Mouse (Mus musculus) embryonic facial prominence, embryonic 14.5 days (tissue): ENCODE measurements at regions not wholly inside any gene's neighbourhood (a gene's known extent, or its start where the extent isn't known, plus 50 kb on each side); places are given as distances from the start of the nearest gene placed in this dataset.

ENCODE experiments used
- ATAC-seq: fragments of 200-750 bp; cut with Nextera tagmentation; 2 replicates; pipeline ENCODE4 v1.8.0; 2017; ENCODE audit warnings: low read depth, moderate number of reproducible peaks, moderate TSS enrichment
- DNase-seq: peaks from one replicate; pipeline ENCODE4 v3.0.0-alpha.2; 2015; ENCODE audit warnings: low spot score
- H3K27ac ChIP-seq: fragments of 300-500 bp; sonication (generic); replicated peaks from 2 replicates; pipeline ENCODE4 v1.5.1; 2014; ENCODE audit warnings: low read depth, mild to moderate bottlenecking, low read length, moderate library complexity
- H3K27me3 ChIP-seq: fragments of 300-500 bp; sonication (generic); replicated peaks from 2 replicates; pipeline ENCODE4 v1.6.1; 2014; ENCODE audit warnings: low read length; ENCODE audit not compliant: control insufficient read depth, insufficient read depth
- H3K36me3 ChIP-seq: fragments of 300-500 bp; sonication (generic); 2 replicates; pipeline ENCODE4 v1.6.1; 2014; ENCODE audit warnings: low read length, mixed read lengths; ENCODE audit not compliant: control insufficient read depth, insufficient read depth
- H3K4me1 ChIP-seq: fragments of 300-500 bp; sonication (generic); 2 replicates; pipeline ENCODE4 v1.6.1; 2014; ENCODE audit warnings: antibody characterized with exemption, low read length; ENCODE audit not compliant: control insufficient read depth, insufficient read depth
- H3K4me2 ChIP-seq: fragments of 300-500 bp; sonication (generic); 2 replicates; pipeline ENCODE4 v1.6.1; 2014; ENCODE audit warnings: low read depth, mild to moderate bottlenecking, low read length, moderate library complexity, mixed read lengths
- H3K4me3 ChIP-seq: fragments of 300-500 bp; sonication (generic); 2 replicates; pipeline ENCODE4 v1.5.1; 2014; ENCODE audit warnings: low read depth, mild to moderate bottlenecking, low read length
- H3K9ac ChIP-seq: fragments of 300-500 bp; sonication (generic); 2 replicates; pipeline ENCODE4 v1.6.1; 2014; ENCODE audit warnings: low read depth, mild to moderate bottlenecking, low read length, moderate library complexity, mixed read lengths
- H3K9me3 ChIP-seq: fragments of 300-500 bp; sonication (generic); 2 replicates; pipeline ENCODE4 v1.6.1; 2016; ENCODE audit warnings: low read length; ENCODE audit not compliant: control insufficient read depth
- WGBS: fragments of 180-500 bp; shearing (Covaris S2); extraction: QIAGEN DNeasy Blood & Tissue Kit; methylation state at CpG from one replicate; pipeline ENCODE4 v1.1.7; 2014; 5-methylcytosine and 5-hydroxymethylcytosine counted together

GRCm38 (mm10) chr5:75767213-75767612 lies 192.5 kb downstream of the Kit start:
- Histone ChIP-seq H3K36me3 (no peaks in the 10 kb centered on the region), H3K9ac (no peak overlapping the region), H3K4me2 (no peak overlapping the region), H3K9me3 (no peaks in the 10 kb centered on the region), H3K4me3 (no peak overlapping the region), H3K4me1 (peaks cover 6% of the 10 kb centered on the region; the same call in 1 of the 2 replicates), H3K27ac (no peak overlapping the region), H3K27me3 (no peaks in the 10 kb centered on the region)
- ATAC-seq (no peak), DNase-seq (no peak)
- WGBS: 74% methylated on average over 1 of the region's 1 CpGs

GRCm38 (mm10) chr5:75762374-75762773 lies 187.7 kb downstream of the Kit start:
- no peak overlapping the region for H3K27ac ChIP-seq

GRCm38 (mm10) chr5:75761459-75762310 lies 187.0 kb downstream of the Kit start:
- Histone ChIP-seq H3K4me1 (peaks cover 11% of the 10 kb centered on the region; the same call in 1 of the 2 replicates), H3K4me2 (no peak overlapping the region), H3K9ac (no peak overlapping the region), H3K9me3 (no peaks in the 10 kb centered on the region), H3K36me3 (no peaks in the 10 kb centered on the region), H3K4me3 (no peak overlapping the region), H3K27me3 (no peaks in the 10 kb centered on the region), H3K27ac (no peak overlapping the region)
- DNase-seq (no peak), ATAC-seq (no peak)
- WGBS: 78% methylated on average over 10 of the region's 11 CpGs

More at GRCm38 (mm10) chr5:75762374-75762773, 187.7 kb downstream of the Kit start:
- no peaks in the 10 kb centered on the region for H3K27me3 ChIP-seq
- no peak for ATAC-seq
- no peaks in the 10 kb centered on the region for H3K36me3 ChIP-seq
- no peak for DNase-seq
- no peak overlapping the region for H3K4me3 ChIP-seq
- H3K9ac ChIP-seq: no peak overlapping the region
- H3K9me3 ChIP-seq: no peaks in the 10 kb centered on the region
- no peak overlapping the region for H3K4me2 ChIP-seq
- H3K4me1 ChIP-seq: peaks cover 11% of the 10 kb centered on the region; the same call in 1 of the 2 replicates
- 65% methylated on average over 6 of the region's 6 CpGs for WGBS

GRCm38 (mm10) chr5:75756168-75756567 lies 181.5 kb downstream of the Kit start:
- DNase-seq (no peak), ATAC-seq (no peak)
- Histone ChIP-seq H3K36me3 (no peaks in the 10 kb centered on the region), H3K4me3 (no peak overlapping the region), H3K27ac (no peak overlapping the region), H3K4me2 (no peak overlapping the region), H3K27me3 (no peaks in the 10 kb centered on the region), H3K9ac (no peak overlapping the region), H3K9me3 (no peaks in the 10 kb centered on the region), H3K4me1 (no peaks in the 10 kb centered on the region)
- 62% methylated on average over 7 of the region's 7 CpGs for WGBS

GRCm38 (mm10) chr5:75754356-75754755 lies 179.6 kb downstream of the Kit start:
- no peaks in the 10 kb centered on the region for H3K9me3 ChIP-seq
- ATAC-seq (no peak), DNase-seq (no peak)
- H3K27me3 ChIP-seq: no peaks in the 10 kb centered on the region
- H3K4me2 ChIP-seq: no peak overlapping the region
- H3K27ac ChIP-seq: no peak overlapping the region
- no peaks in the 10 kb centered on the region for H3K4me1 ChIP-seq
- 58% methylated on average over 7 of the region's 7 CpGs for WGBS
- H3K4me3 ChIP-seq: no peak overlapping the region
- H3K9ac ChIP-seq: no peak overlapping the region
- H3K36me3 ChIP-seq: no peaks in the 10 kb centered on the region

GRCm38 (mm10) chr5:75745311-75745710 lies 170.6 kb downstream of the Kit start:
- DNase-seq: no peak
- ATAC-seq: no peak

GRCm38 (mm10) chr5:75744475-75745045 lies 169.8 kb downstream of the Kit start:
- ATAC-seq: no peak
- Histone ChIP-seq H3K27ac (no peak overlapping the region), H3K9ac (no peak overlapping the region), H3K4me2 (no peak overlapping the region), H3K9me3 (no peaks in the 10 kb centered on the region), H3K36me3 (no peaks in the 10 kb centered on the region), H3K27me3 (no peaks in the 10 kb centered on the region), H3K4me1 (no peaks in the 10 kb centered on the region; the same call in 1 of the 2 replicates), H3K4me3 (no peak overlapping the region)
- DNase-seq: no peak
- 36% methylated on average over 5 of the region's 6 CpGs for WGBS

More at GRCm38 (mm10) chr5:75745311-75745710, 170.6 kb downstream of the Kit start:
- Histone ChIP-seq H3K9me3 (no peaks in the 10 kb centered on the region), H3K4me1 (no peaks in the 10 kb centered on the region; the same call in 1 of the 2 replicates), H3K27me3 (no peaks in the 10 kb centered on the region), H3K4me3 (no peak overlapping the region), H3K27ac (no peak overlapping the region), H3K9ac (no peak overlapping the region), H3K36me3 (no peaks in the 10 kb centered on the region), H3K4me2 (no peak overlapping the region)
- 60% methylated on average over 9 of the region's 9 CpGs for WGBS

GRCm38 (mm10) chr5:75739336-75739735 lies 164.6 kb downstream of the Kit start:
- Histone ChIP-seq H3K27ac (no peak overlapping the region), H3K4me1 (no peaks in the 10 kb centered on the region; the same call in 1 of the 2 replicates), H3K4me2 (no peak overlapping the region), H3K27me3 (no peaks in the 10 kb centered on the region), H3K36me3 (no peaks in the 10 kb centered on the region), H3K9ac (no peak overlapping the region), H3K4me3 (no peak overlapping the region), H3K9me3 (0 out of 2 replicates have a peak, but pooled peaks cover 4% of the 10 kb centered on the region)
- no peak for ATAC-seq
- DNase-seq: no peak
- WGBS: 62% methylated on average over 8 of the region's 8 CpGs
